In the genomic region with DNA sequence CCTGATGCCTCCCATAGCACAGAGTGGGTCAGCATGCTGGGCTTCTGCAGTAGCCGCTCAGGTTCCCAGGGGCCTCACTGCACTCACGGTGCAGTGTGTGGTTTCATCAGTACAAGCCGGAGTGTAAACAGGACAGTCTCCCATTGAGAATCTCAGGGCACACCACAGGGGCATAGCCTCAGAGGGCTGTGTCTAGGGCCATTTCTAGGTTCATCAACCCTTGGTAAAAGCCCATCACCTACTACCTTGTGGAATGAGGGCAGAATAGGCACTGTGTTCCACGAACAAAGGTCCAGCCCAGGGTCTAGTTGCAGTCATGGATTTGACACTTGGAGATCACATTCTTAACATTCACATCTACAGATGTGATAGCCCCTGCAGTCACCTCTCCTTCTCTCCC, we compare ENCODE assay signal across 21 mouse cellular contexts.
DNase-seq lines count a peak whose midpoint lies in the region; ATAC-seq lines count a peak whose summit lies in the region.
"Had no signal": no experiment of that assay in that cellular context is flagged by ENCODE, and none has a peak within 500 bp of the region (broad histone marks: within the 10 kb centered on the region; RNA-seq: fewer than 3 reads in every experiment).

No protein-coding gene starts in this region.

- H3K27me3 ChIP-seq in hindbrain, embryonic 12.5 days: no peaks in the 10 kb centered on the region
- no peaks in the 10 kb centered on the region for H3K27me3 ChIP-seq in hindbrain, embryonic 16.5 days (replicated peaks; ENCODE audit: control insufficient read depth, insufficient read depth, low read length)
- no peaks in the 10 kb centered on the region for H3K27me3 ChIP-seq in neural tube, embryonic 13.5 days
- H3K27me3 ChIP-seq in neural tube, embryonic 15.5 days (replicated peaks): no peaks in the 10 kb centered on the region
- H3K27me3 ChIP-seq: heart, embryonic 13.5 days; limb, embryonic 15.5 days; megakaryocyte, embryonic 14.5 days had no signal

- peak; percentile 30 for ATAC-seq in hindbrain, embryonic 12.5 days (ENCODE audit: low FRiP score)
- ATAC-seq in hindbrain, embryonic 16.5 days: no peak
- ATAC-seq in neural tube, embryonic 13.5 days (ENCODE audit: low read depth): peak; percentile 41; the same call in 1 of the 2 replicates
- no peak for ATAC-seq in neural tube, embryonic 15.5 days (ENCODE audit: low FRiP score)
- ATAC-seq: intestine, embryonic 16.5 days had no signal

- WGBS in hindbrain, embryonic 12.5 days: 64% methylated on average over 4 of the region's 4 CpGs
- WGBS in hindbrain, embryonic 16.5 days: 55% methylated on average over 4 of the region's 4 CpGs
- 53% methylated on average over 4 of the region's 4 CpGs for WGBS in neural tube, embryonic 13.5 days
- 54% methylated on average over 4 of the region's 4 CpGs for WGBS in neural tube, embryonic 15.5 days

- no peak overlapping the region for H3K9ac ChIP-seq in hindbrain, embryonic 12.5 days
- H3K9ac ChIP-seq in hindbrain, embryonic 16.5 days (ENCODE audit: low read depth, low read length): no peak overlapping the region
- no peak overlapping the region for H3K9ac ChIP-seq in neural tube, embryonic 13.5 days
- no peak overlapping the region for H3K9ac ChIP-seq in neural tube, embryonic 15.5 days (replicated peaks)
- H3K9ac ChIP-seq: heart, embryonic 13.5 days; limb, embryonic 15.5 days had no signal

- H3K4me2 ChIP-seq in hindbrain, embryonic 12.5 days (replicated peaks): no peak overlapping the region
- no peak overlapping the region for H3K4me2 ChIP-seq in hindbrain, embryonic 16.5 days (ENCODE audit: low read length)
- H3K4me2 ChIP-seq in neural tube, embryonic 13.5 days: no peak overlapping the region
- no peak overlapping the region for H3K4me2 ChIP-seq in neural tube, embryonic 15.5 days
- H3K4me2 ChIP-seq: heart, embryonic 13.5 days; limb, embryonic 15.5 days had no signal

- no peaks in the 10 kb centered on the region for H3K9me3 ChIP-seq in hindbrain, embryonic 12.5 days (replicated peaks)
- H3K9me3 ChIP-seq in hindbrain, embryonic 16.5 days (ENCODE audit: control insufficient read depth, low read length): no peaks in the 10 kb centered on the region
- no peaks in the 10 kb centered on the region for H3K9me3 ChIP-seq in neural tube, embryonic 13.5 days
- H3K9me3 ChIP-seq in neural tube, embryonic 15.5 days (replicated peaks): no peaks in the 10 kb centered on the region
- H3K9me3 ChIP-seq: heart, embryonic 13.5 days; limb, embryonic 15.5 days; megakaryocyte, embryonic 14.5 days had no signal

- H3K36me3 ChIP-seq in hindbrain, embryonic 12.5 days: no peaks in the 10 kb centered on the region
- H3K36me3 ChIP-seq in hindbrain, embryonic 16.5 days (ENCODE audit: control insufficient read depth, insufficient read depth, low read length): no peaks in the 10 kb centered on the region
- H3K36me3 ChIP-seq in neural tube, embryonic 13.5 days: no peaks in the 10 kb centered on the region
- H3K36me3 ChIP-seq in neural tube, embryonic 15.5 days: no peaks in the 10 kb centered on the region
- H3K36me3 ChIP-seq: heart, embryonic 13.5 days; limb, embryonic 15.5 days had no signal

- H3K4me1 ChIP-seq in hindbrain, embryonic 12.5 days: peaks cover 34% of the 10 kb centered on the region
- H3K4me1 ChIP-seq in hindbrain, embryonic 16.5 days (ENCODE audit: control insufficient read depth, insufficient read depth, low read depth, low read length): peaks cover 11% of the 10 kb centered on the region
- H3K4me1 ChIP-seq in neural tube, embryonic 13.5 days (replicated peaks): peaks cover 70% of the 10 kb centered on the region
- H3K4me1 ChIP-seq in neural tube, embryonic 15.5 days: peaks cover 61% of the 10 kb centered on the region

- no peak for DNase-seq in neural tube, embryonic 10.5 days (ENCODE audit: extremely low spot score, low spot score)
- DNase-seq in mesoderm, embryonic 11.5 days (ENCODE audit: low read depth, low spot score): peak; percentile 12
- no peak for DNase-seq in gastrocnemius, postnatal 4 days (ENCODE audit: low spot score in 2 of 2)
- DNase-seq in gastrocnemius, adult 18-20 months (ENCODE audit: low spot score): no peak
- DNase-seq: adrenal gland, adult 8-10 months; cerebellum, adult 11-12 months; cerebellum, postnatal 25 days; heart, postnatal 36 days; lung, postnatal 14 days; right cerebral cortex, postnatal 25 days; thymus, adult 18-20 months had no signal

- no peak overlapping the region for H3K4me3 ChIP-seq in hindbrain, embryonic 12.5 days
- H3K4me3 ChIP-seq in hindbrain, embryonic 16.5 days (ENCODE audit: low read length): no peak overlapping the region
- H3K4me3 ChIP-seq in neural tube, embryonic 13.5 days: no peak overlapping the region
- H3K4me3 ChIP-seq in neural tube, embryonic 15.5 days (replicated peaks): no peak overlapping the region
- H3K4me3 ChIP-seq: erythroblast, embryonic 14.5 days; heart, embryonic 13.5 days; limb, embryonic 15.5 days had no signal

- H3K27ac ChIP-seq in hindbrain, embryonic 12.5 days: peak overlapping the region; percentile 60
- no peak overlapping the region for H3K27ac ChIP-seq in hindbrain, embryonic 16.5 days (ENCODE audit: low read depth, low read length)
- H3K27ac ChIP-seq in neural tube, embryonic 13.5 days (replicated peaks): peak overlapping the region; percentile 82
- peak overlapping the region; percentile 49; the same call in 1 of the 2 replicates for H3K27ac ChIP-seq in neural tube, embryonic 15.5 days (replicated peaks)
- H3K27ac ChIP-seq: heart, embryonic 13.5 days; kidney, postnatal 0 days; limb, embryonic 15.5 days had no signal

Comparison
In these comparisons a context has a peak if more than half of its experiments do, and no peak if none do; other contexts are left out.
1. ATAC-seq: peak in hindbrain, embryonic 12.5 days (single experiment) and neural tube, embryonic 13.5 days (single experiment); none in hindbrain, embryonic 16.5 days (single experiment) and neural tube, embryonic 15.5 days (single experiment).